Mouse (Mus musculus): Measurements from ENCODE around the gene Nhsl1. TPM values are rescaled to one million over a fixed set of nuclear protein-coding genes. Genes with fewer than 3 reads are reported as not detected.
A peak's percentile ranks its signal among the peaks of the same experiment; 100 is the strongest.

Nhsl1 gene
- polyA plus RNA-seq, 1 experiment from 2014 or later: 10.5 TPM

DNA sequence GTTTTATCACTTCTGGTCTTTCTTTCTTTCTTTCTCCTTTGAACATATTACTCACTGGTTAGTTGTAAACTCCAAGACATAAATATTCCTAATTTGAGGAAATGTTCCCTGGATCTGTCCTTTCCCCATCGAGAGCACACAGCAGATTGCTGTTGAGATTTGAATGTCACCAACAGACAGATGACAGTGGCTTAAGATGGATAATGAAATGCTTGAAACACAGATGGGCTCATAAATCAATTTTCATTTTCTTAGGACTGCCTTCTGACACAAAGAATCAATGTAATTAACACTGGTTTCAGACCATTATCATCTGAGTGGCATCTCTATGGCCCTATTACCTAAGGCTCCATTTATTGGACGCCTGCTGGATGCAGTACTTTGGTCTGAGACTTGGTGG, 203.8 kb downstream of the Nhsl1 start:
- DNase-seq (ENCODE audit: low spot score): no peak
- WGBS: 83% methylated on average over 2 of the region's 2 CpGs
- no peaks in the 10 kb centered on the region for H3K27me3 ChIP-seq (ENCODE audit: low read depth, poor library complexity, severe bottlenecking)
- H3K4me3 ChIP-seq: no peak overlapping the region
- H3K36me3 ChIP-seq: peaks cover 51% of the 10 kb centered on the region
- no peak overlapping the region for H3K27ac ChIP-seq (replicated peaks)
- no peaks in the 10 kb centered on the region for H3K9me3 ChIP-seq (replicated peaks)
- peaks cover 18% of the 10 kb centered on the region for H3K4me1 ChIP-seq

DNA sequence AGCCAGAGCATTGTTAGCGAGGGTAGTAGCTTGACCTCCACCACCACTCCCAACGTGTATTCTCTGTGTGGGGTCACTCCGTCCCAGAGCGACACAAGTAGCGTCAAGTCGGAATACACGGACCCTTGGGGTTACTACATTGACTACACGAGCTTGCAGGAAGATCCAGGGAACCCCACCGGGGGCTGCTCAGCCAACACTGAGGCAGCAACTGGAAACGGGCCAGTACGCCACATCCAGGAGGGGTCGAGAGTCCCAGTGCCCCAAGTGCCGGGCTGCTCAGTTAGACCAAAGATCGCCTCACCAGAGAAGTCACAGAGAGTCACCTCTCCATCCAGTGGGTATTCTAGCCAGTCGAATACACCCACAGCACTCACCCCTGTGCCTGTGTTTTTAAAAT, 206.5 kb downstream of the Nhsl1 start:
- Histone ChIP-seq H3K4me3 (no peak overlapping the region), H3K36me3 (peaks cover 51% of the 10 kb centered on the region), H3K27me3 (ENCODE audit: low read depth, poor library complexity, severe bottlenecking) (no peaks in the 10 kb centered on the region), H3K27ac (replicated peaks) (no peak overlapping the region; the same call in 1 of the 2 replicates), H3K4me1 (peaks cover 15% of the 10 kb centered on the region), H3K9me3 (replicated peaks) (no peaks in the 10 kb centered on the region)
- no peak for DNase-seq (ENCODE audit: low spot score)
- 76% methylated on average over 15 of the region's 15 CpGs for WGBS

DNA sequence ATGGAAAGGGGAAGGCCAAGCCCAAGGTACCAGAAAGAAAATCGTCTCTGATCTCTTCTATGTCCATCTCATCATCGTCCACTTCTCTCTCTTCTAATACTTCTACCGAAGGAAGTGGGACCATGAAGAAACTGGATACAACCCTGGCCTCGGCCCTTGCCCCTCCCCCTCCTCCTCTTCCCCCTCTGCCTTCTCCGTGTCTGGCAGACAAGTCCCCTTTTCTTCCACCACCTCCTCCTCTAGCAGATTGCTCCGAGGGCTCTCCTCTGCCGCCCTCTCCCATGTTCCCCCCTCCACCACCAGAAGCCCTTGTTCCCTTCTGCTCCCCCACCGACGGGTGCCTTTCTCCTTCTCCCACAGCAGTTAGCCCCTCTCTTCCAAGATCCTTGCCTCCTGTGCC, 206.9 kb downstream of the Nhsl1 start:
- H3K4me3 ChIP-seq: no peak overlapping the region
- DNase-seq (ENCODE audit: low spot score): no peak
- H3K4me1 ChIP-seq: peaks cover 15% of the 10 kb centered on the region
- no peaks in the 10 kb centered on the region for H3K9me3 ChIP-seq (replicated peaks)
- peaks cover 49% of the 10 kb centered on the region for H3K36me3 ChIP-seq
- WGBS: 71% methylated on average over 9 of the region's 9 CpGs
- H3K27me3 ChIP-seq (ENCODE audit: low read depth, poor library complexity, severe bottlenecking): no peaks in the 10 kb centered on the region
- 0 out of 2 replicates have a peak overlapping the region, but pooled peaks have one; percentile 7 for H3K27ac ChIP-seq (replicated peaks)

DNA sequence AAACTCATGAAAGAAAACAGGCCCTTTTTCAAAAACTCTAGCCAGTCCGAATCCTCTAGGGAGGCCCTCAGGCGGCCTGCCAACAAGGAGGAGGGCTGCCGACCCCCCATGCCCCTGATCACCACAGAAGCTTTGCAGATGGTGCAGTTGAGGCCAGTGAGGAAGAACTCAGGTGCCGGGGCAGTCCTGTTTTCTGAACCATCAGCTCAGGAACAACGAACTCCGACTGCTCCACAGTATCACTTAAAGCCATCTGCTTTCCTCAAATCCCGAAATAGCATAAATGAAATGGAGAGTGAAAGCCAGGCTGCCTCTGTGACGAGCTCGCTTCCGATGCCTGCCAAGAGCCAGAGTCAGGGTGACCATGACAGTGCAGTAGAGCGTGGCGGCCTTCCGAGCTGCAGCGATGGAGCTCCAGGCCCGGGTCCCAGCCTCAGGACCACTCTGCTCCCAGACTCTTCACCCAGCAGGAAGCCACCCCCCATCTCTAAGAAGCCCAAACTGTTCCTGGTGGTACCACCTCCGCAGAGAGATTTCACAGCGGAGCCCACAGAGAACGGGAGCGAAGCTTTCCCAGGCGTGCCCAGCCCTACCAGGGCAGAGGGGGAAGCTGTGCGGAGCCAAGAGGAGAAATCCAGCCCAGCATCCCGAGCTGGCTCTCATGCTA, 207.5 kb downstream of the Nhsl1 start:
- no peak overlapping the region for H3K4me3 ChIP-seq
- H3K27ac ChIP-seq (replicated peaks): 0 out of 2 replicates have a peak overlapping the region, but pooled peaks have one; percentile 7
- H3K27me3 ChIP-seq (ENCODE audit: low read depth, poor library complexity, severe bottlenecking): no peaks in the 10 kb centered on the region
- H3K4me1 ChIP-seq: peaks cover 15% of the 10 kb centered on the region
- no peak for DNase-seq (ENCODE audit: low spot score)
- WGBS: 87% methylated on average over 22 of the region's 22 CpGs
- H3K36me3 ChIP-seq: peaks cover 48% of the 10 kb centered on the region
- no peaks in the 10 kb centered on the region for H3K9me3 ChIP-seq (replicated peaks)

DNA sequence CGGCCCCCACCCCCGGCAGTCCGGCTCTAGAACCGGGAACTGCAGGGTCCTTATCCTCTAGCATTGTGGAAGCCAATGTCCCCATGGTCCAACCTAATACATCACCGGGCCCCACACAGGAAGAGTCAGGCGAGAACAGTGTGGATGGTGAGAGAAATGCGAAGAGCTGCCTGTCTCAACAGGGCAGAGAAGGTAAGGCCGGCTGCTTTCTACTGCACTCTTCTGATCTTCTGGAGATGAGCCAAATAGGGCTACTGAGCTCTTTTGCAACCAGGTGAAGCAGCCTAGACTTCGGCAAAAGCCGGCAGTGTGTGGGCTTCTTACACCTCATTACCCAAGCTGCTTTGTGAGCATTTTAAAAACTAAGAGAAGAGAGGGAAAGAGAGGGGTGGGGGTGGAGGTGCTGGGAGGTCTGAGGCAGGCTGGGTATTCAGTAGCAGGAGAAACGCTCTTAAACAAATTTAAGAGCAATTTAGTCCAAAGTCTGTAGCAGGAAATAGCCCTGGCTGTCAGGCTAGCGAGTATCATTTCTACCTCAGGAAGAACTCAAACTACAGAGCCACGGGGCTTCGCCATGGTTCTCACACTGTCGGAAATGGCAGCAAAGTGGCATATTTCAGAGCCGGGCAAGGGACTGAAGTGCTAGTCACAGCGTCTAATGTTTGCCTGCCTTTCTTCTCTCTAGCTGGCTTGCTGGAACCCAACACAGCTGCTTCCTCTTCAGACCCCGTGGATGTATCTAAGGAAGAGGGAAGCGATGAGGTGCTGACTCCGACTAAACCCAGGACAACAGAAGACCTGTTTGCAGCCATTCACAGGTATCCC, 208.3 kb downstream of the Nhsl1 start:
- no peak for DNase-seq (ENCODE audit: low spot score)
- Histone ChIP-seq H3K36me3 (peaks cover 53% of the 10 kb centered on the region), H3K27ac (replicated peaks) (no peak overlapping the region), H3K4me3 (no peak overlapping the region), H3K27me3 (ENCODE audit: low read depth, poor library complexity, severe bottlenecking) (no peaks in the 10 kb centered on the region), H3K9me3 (replicated peaks) (no peaks in the 10 kb centered on the region), H3K4me1 (peaks cover 15% of the 10 kb centered on the region)
- 81% methylated on average over 20 of the region's 20 CpGs for WGBS

DNA sequence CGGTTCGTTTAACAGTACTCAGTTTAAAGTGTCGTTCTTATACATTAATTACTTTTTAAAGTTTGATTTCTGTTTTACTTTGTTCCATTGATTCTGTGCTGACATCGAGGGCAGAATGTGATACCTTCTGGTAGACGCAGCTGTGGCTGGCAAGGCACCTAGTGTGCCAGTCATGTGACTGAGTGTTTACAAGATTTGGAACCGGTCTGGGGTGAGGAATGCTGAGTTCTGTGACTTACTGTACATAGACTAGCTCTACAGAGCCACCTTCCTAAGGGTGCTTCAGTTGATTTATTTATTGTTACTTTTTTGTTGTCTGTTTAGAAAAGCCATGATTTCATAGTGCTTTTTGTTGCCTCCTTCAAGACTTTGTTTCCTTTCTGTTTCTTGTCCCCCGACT, 209.0 kb downstream of the Nhsl1 start:
- Histone ChIP-seq H3K4me3 (no peak overlapping the region), H3K27me3 (ENCODE audit: low read depth, poor library complexity, severe bottlenecking) (no peaks in the 10 kb centered on the region), H3K36me3 (peaks cover 57% of the 10 kb centered on the region), H3K27ac (replicated peaks) (no peak overlapping the region), H3K9me3 (replicated peaks) (no peaks in the 10 kb centered on the region), H3K4me1 (peaks cover 15% of the 10 kb centered on the region)
- WGBS: 82% methylated on average over 7 of the region's 7 CpGs
- no peak for DNase-seq (ENCODE audit: low spot score)

DNA sequence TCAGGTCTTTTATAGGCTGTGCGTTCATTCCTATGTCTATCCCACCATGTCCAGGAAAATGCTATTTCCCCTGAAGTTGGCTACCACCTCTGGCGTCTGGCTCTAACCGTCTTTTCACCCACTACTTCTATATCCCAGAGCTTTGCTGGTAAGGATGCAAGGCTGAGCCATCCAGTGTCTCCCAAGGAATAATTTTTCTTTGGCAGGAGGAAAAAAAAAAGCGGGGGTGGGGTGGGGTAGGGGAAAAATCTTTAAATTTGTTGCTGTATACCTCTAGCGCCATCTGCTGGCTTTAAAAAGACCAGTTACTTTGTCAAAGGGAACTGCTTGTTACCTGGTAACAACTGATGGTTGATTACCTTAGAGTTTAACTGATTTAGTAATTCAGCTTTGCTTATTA, 209.7 kb downstream of the Nhsl1 start:
- no peaks in the 10 kb centered on the region for H3K27me3 ChIP-seq (ENCODE audit: low read depth, poor library complexity, severe bottlenecking)
- H3K9me3 ChIP-seq (replicated peaks): no peaks in the 10 kb centered on the region
- H3K4me1 ChIP-seq: peaks cover 15% of the 10 kb centered on the region
- H3K36me3 ChIP-seq: peaks cover 60% of the 10 kb centered on the region
- WGBS: 62% methylated on average over 5 of the region's 5 CpGs
- no peak overlapping the region for H3K27ac ChIP-seq (replicated peaks)
- DNase-seq (ENCODE audit: low spot score): no peak
- no peak overlapping the region for H3K4me3 ChIP-seq

DNA sequence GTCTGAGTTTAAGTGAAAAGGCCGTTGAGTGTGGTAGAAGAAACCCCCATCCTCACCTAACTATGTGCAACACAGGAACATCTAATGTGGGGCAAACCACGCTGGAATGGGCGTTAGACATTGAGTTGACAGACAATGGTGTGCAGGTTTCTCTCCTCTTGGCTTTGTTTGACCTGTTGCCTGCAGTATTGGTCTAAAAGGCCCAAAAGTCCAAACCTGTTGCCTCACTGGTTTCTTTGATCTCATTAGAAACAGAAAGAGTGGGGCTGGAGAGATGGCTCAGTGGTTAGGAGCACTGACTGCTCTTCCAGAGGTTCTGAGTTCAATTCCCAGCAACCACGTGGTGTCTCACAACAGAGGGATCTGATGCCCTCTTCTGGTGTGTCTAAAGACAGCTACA, 210.4 kb downstream of the Nhsl1 start:
- no peaks in the 10 kb centered on the region for H3K27me3 ChIP-seq (ENCODE audit: low read depth, poor library complexity, severe bottlenecking)
- no peak for DNase-seq (ENCODE audit: low spot score)
- H3K4me3 ChIP-seq: no peak overlapping the region
- WGBS: 82% methylated on average over 4 of the region's 4 CpGs
- no peaks in the 10 kb centered on the region for H3K9me3 ChIP-seq (replicated peaks)
- peaks cover 57% of the 10 kb centered on the region for H3K36me3 ChIP-seq
- H3K27ac ChIP-seq (replicated peaks): no peak overlapping the region
- peaks cover 15% of the 10 kb centered on the region for H3K4me1 ChIP-seq

DNA sequence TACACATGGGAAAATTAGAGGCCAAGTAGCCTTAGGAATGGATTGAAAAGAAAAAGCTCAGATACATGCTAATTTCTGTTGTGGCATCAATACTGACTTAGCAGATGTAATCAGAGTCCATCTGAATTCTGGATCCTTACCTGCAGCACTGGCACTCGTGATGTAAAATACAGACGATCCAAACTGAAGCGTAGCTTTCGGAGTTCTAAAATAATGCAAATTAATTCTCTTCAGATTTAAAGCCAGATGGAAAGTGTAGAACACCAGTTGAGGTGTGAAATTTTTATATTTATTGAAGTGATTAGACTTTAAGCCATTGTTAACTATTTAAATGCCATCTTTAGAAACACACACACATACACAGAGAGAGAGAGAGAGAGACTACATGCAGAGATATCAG, 211.4 kb downstream of the Nhsl1 start:
- Histone ChIP-seq H3K4me1 (peaks cover 12% of the 10 kb centered on the region), H3K36me3 (peaks cover 50% of the 10 kb centered on the region), H3K27ac (replicated peaks) (no peak overlapping the region), H3K27me3 (ENCODE audit: low read depth, poor library complexity, severe bottlenecking) (no peaks in the 10 kb centered on the region), H3K4me3 (no peak overlapping the region), H3K9me3 (replicated peaks) (no peaks in the 10 kb centered on the region)
- no peak for DNase-seq (ENCODE audit: low spot score)
- WGBS: 94% methylated on average over 4 of the region's 4 CpGs

DNA sequence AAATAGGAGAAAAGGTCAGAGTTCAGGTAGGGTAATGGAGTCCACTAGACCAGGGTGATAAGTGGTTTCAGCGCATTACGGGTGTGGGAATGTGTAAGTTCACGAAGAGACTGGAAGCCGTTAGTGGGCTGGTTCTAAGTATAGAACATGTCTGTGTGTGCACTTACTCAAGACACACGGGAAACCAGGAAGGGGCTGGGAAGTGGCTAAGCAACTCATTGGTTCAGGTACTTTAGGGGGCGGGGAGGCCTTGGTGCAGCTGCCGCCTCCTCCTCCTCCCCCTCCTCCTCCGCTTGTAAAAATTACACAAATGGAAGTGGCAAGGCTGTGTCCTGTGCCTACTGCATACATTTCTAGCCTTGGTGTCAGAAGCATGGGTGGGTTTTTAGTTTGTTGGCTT, 213.5 kb downstream of the Nhsl1 start:
- no peak overlapping the region for H3K4me3 ChIP-seq
- peaks cover 43% of the 10 kb centered on the region for H3K36me3 ChIP-seq
- no peak overlapping the region for H3K27ac ChIP-seq (replicated peaks)
- H3K4me1 ChIP-seq: peaks cover under 1% of the 10 kb centered on the region; the same call in 1 of the 2 replicates
- H3K9me3 ChIP-seq (replicated peaks): no peaks in the 10 kb centered on the region
- H3K27me3 ChIP-seq (ENCODE audit: low read depth, poor library complexity, severe bottlenecking): no peaks in the 10 kb centered on the region
- 72% methylated on average over 8 of the region's 8 CpGs for WGBS
- no peak for DNase-seq (ENCODE audit: low spot score)

DNA sequence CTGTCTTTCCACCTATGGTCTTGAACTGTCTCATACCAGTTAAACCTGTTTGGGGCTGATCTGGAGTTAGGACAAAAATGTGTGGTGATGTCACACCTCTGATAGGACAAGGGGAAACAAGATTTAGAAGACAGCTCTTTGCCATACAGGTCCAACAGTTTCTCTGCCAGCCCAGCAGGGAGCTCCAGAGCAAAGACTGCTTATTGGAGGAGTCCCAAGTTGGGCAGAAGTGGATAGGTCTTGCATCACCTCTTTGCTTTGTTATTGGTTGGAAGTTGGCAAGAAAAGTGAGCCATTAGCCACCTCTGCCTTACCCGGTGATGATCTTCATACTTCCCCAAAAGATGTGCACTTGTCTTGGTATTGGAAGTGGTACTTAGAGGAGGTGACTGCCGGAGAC, 218.1 kb downstream of the Nhsl1 start:
- no peaks in the 10 kb centered on the region for H3K9me3 ChIP-seq (replicated peaks)
- no peak for DNase-seq (ENCODE audit: low spot score)
- 94% methylated on average over 2 of the region's 2 CpGs for WGBS
- peaks cover 11% of the 10 kb centered on the region for H3K4me1 ChIP-seq
- H3K27ac ChIP-seq (replicated peaks): no peak overlapping the region
- no peak overlapping the region for H3K4me3 ChIP-seq
- no peaks in the 10 kb centered on the region for H3K27me3 ChIP-seq (ENCODE audit: low read depth, poor library complexity, severe bottlenecking)
- peaks cover 30% of the 10 kb centered on the region for H3K36me3 ChIP-seq

DNA sequence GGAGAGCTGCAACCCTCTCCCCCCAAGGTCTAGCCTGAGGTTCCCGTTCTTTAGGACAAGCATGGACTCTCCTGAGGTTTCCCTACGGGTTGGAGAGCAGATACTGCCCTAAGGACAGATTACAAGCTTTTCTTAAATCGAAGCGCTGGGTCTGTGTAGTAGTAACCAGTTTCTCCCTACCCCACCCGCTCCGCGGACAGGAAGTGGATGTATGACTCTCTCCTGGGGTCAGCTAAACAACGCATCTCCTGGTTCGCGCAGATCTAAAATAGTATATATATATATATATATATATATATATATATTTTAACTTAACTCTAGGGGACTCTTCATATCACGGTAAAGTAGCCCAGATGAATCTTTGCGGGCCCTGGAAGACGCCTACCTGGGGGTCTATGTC, 226.5 kb downstream of the Nhsl1 start:
- Histone ChIP-seq H3K4me3 (peak overlapping the region; percentile 69), H3K27ac (replicated peaks) (peak overlapping the region; percentile 79), H3K9me3 (replicated peaks) (no peaks in the 10 kb centered on the region), H3K4me1 (peaks cover 24% of the 10 kb centered on the region), H3K27me3 (ENCODE audit: low read depth, poor library complexity, severe bottlenecking) (peaks cover 13% of the 10 kb centered on the region), H3K36me3 (no peaks in the 10 kb centered on the region)
- DNase-seq (ENCODE audit: low spot score): no peak
- 16% methylated on average over 13 of the region's 13 CpGs for WGBS

DNA sequence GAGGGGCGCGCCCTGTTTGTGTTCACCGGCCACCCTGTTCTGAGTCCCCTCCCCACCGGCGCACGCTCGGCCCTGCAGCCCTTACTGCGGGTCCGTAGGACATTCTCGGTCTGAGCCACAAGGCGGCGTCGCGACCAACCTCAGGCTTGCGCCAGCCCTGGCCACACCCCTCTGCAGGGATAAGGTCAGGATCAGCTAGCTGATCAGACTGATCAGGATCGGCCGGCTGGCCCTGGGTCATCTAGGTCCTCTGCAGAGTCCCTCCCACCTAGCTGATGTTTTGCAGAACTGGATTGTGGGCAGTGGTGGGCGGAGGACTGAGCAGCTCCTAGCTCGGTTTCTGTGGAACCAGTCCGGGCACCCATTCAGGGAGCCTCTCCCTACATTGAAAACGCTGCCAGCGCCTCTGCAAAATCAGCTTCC, 227.0 kb downstream of the Nhsl1 start, which contains the start of gene Hebp2:
Hebp2 (minus strand) TSS at position 264 of the 423 bp plus-strand sequence.
- no peaks in the 10 kb centered on the region for H3K9me3 ChIP-seq (replicated peaks)
- WGBS: under 1% methylated on average over 22 of the region's 22 CpGs
- peaks cover 18% of the 10 kb centered on the region for H3K27me3 ChIP-seq (ENCODE audit: low read depth, poor library complexity, severe bottlenecking)
- peak; percentile 91 for DNase-seq (ENCODE audit: low spot score)
- H3K4me1 ChIP-seq: peaks cover 24% of the 10 kb centered on the region
- no peaks in the 10 kb centered on the region for H3K36me3 ChIP-seq
- H3K4me3 ChIP-seq: peak within 1 kb of the TSS; percentile 69
- H3K27ac ChIP-seq (replicated peaks): peak within 1 kb of the TSS; percentile 79

All from midbrain, embryonic 10.5 days (tissue).